In the genomic region with DNA sequence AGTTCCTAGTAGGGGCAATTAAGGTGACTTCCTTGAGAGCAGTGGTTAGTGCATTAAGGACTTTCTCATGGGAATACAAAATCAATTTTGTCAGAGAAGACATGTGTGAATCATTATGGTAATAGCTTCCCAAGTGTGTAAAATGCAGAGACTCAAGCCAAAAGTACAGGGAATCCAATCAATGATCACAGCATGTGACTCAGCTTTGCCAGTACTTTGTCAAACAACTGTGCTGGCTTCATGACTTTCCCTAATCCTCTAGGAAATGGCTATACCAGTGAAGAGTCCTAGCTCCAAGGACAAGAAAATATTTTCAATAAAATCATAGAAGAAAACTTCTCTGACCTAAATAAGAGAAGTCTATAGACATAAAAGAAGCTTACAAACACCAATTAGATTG, we compare ENCODE assay signal across 16 mouse cellular contexts.
"Had no signal": no experiment of that assay in that cellular context is flagged by ENCODE, and none has a peak within 500 bp of the region (broad histone marks: within the 10 kb centered on the region; RNA-seq: fewer than 3 reads in every experiment).

No protein-coding gene starts in this region.

- H3K9me3 ChIP-seq: limb, embryonic 15.5 days; liver, embryonic 12.5 days; midbrain, embryonic 12.5 days; neural tube, embryonic 15.5 days had no signal

- H3K27ac ChIP-seq: layer of hippocampus, adult 2 months; left cerebral cortex, adult 2 months; limb, embryonic 15.5 days; liver, embryonic 12.5 days; midbrain, embryonic 12.5 days; neural tube, embryonic 15.5 days had no signal

- H3K36me3 ChIP-seq: limb, embryonic 15.5 days; liver, embryonic 12.5 days; midbrain, embryonic 12.5 days; neural tube, embryonic 15.5 days had no signal

- H3K9ac ChIP-seq: limb, embryonic 15.5 days; liver, embryonic 12.5 days; lung, embryonic 14.5 days; midbrain, embryonic 12.5 days; neural tube, embryonic 15.5 days had no signal

- H3K27me3 ChIP-seq: limb, embryonic 15.5 days; liver, embryonic 12.5 days; midbrain, embryonic 12.5 days; neural tube, embryonic 15.5 days had no signal

- H3K4me3 ChIP-seq: layer of hippocampus, adult 2 months; left cerebral cortex, adult 2 months; limb, embryonic 15.5 days; liver, embryonic 12.5 days; midbrain, embryonic 12.5 days; myocyte; neural tube, embryonic 15.5 days had no signal

- H3K4me2 ChIP-seq: limb, embryonic 15.5 days; liver, embryonic 12.5 days; lung, embryonic 14.5 days; midbrain, embryonic 12.5 days; neural tube, embryonic 15.5 days had no signal

- DNase-seq: kidney, postnatal 10 days; kidney, postnatal 4 days; lung, embryonic 14.5 days; lung, postnatal 10 days; lung, postnatal 4 days; right cerebral cortex, postnatal 4 days; spleen, adult 18-20 months; thymus, adult 18-20 months; thymus, postnatal 14 days had no signal

- H3K4me1 ChIP-seq: limb, embryonic 15.5 days; liver, embryonic 12.5 days; midbrain, embryonic 12.5 days; neural tube, embryonic 15.5 days had no signal

- ATAC-seq: liver, embryonic 12.5 days had no signal
